Mouse (Mus musculus) v-Abl transformed pro-B cells (cell line): ENCODE results near the gene Plxdc2.

ENCODE experiments used
- in situ Hi-C, 2 experiments: fragments of 400-800 bp; cut with MboI; formaldehyde crosslinking; loops; one replicate each; pipeline ENCODE4 v1.15.1; 2025; ENCODE audit not compliant: unreplicated experiment in 2 of 2

Gene Plxdc2

GRCm38 (mm10) chr2:16406508-16406907 is 50.4 kb downstream of the Plxdc2 start:
- in situ Hi-C loops: no loop called here

- in situ Hi-C loops: no loop called here
These were observed 58.4 kb downstream of the Plxdc2 start for GRCm38 (mm10) chr2:16414340-16414976.

- in situ Hi-C loops: no loop called here
These were observed 82.9 kb downstream of the Plxdc2 start for GRCm38 (mm10) chr2:16439030-16439429.

- in situ Hi-C loops: no loop called here
These were observed 86.5 kb downstream of the Plxdc2 start for GRCm38 (mm10) chr2:16442643-16443042.

- in situ Hi-C loops: no loop called here
These were observed 91.8 kb downstream of the Plxdc2 start for GRCm38 (mm10) chr2:16447936-16448335.

GRCm38 (mm10) chr2:16450838-16451665 is 94.9 kb downstream of the Plxdc2 start:
- in situ Hi-C loops: loop anchor here (5.0 kb wide), 1 partner anchor 971 kb away; no protein-coding TSS in a partner anchor

GRCm38 (mm10) chr2:16451666-16452009 is 95.5 kb downstream of the Plxdc2 start:
- in situ Hi-C loops: loop anchor here (5.0 kb wide), 1 partner anchor 971 kb away; no protein-coding TSS in a partner anchor

- in situ Hi-C loops: loop anchor here (5.0 kb wide), 1 partner anchor 970 kb away; no protein-coding TSS in a partner anchor
These were observed 96.0 kb downstream of the Plxdc2 start for GRCm38 (mm10) chr2:16452080-16452479.

- in situ Hi-C loops: no loop called here
These were observed 100.2 kb downstream of the Plxdc2 start for GRCm38 (mm10) chr2:16456264-16456780.

GRCm38 (mm10) chr2:16459490-16459889 is 103.4 kb downstream of the Plxdc2 start:
- in situ Hi-C loops: no loop called here

GRCm38 (mm10) chr2:16470099-16470498 is 114.0 kb downstream of the Plxdc2 start:
- in situ Hi-C loops: no loop called here

GRCm38 (mm10) chr2:16483943-16484342 is 127.8 kb downstream of the Plxdc2 start:
- in situ Hi-C loops: no loop called here

- in situ Hi-C loops: no loop called here
These were observed 129.9 kb downstream of the Plxdc2 start for GRCm38 (mm10) chr2:16485970-16486369.

- in situ Hi-C loops: no loop called here
These were observed 135.1 kb downstream of the Plxdc2 start for GRCm38 (mm10) chr2:16491242-16491641.

- in situ Hi-C loops: no loop called here
These were observed 146.7 kb downstream of the Plxdc2 start for GRCm38 (mm10) chr2:16502843-16503242.

GRCm38 (mm10) chr2:16507540-16508230 is 151.6 kb downstream of the Plxdc2 start:
- in situ Hi-C loops: no loop called here

- in situ Hi-C loops: no loop called here
These were observed 162.0 kb downstream of the Plxdc2 start for GRCm38 (mm10) chr2:16518148-16518547.

- in situ Hi-C loops: no loop called here
These were observed 167.3 kb downstream of the Plxdc2 start for GRCm38 (mm10) chr2:16523427-16523826.

GRCm38 (mm10) chr2:16532244-16532643 is 176.1 kb downstream of the Plxdc2 start:
- in situ Hi-C loops: no loop called here

GRCm38 (mm10) chr2:16534566-16534965 is 178.5 kb downstream of the Plxdc2 start:
- in situ Hi-C loops: no loop called here

GRCm38 (mm10) chr2:16541226-16541625 is 185.1 kb downstream of the Plxdc2 start:
- in situ Hi-C loops: no loop called here
